Mouse (Mus musculus) C2C12 (cell line): ENCODE measurements around the gene Camk2d.

Experiments used
- CEBPB ChIP-seq: IDR thresholded peaks from one replicate; pipeline ENCODE4 v1.6.1; 2011; ENCODE audit warnings: low read depth, mild to moderate bottlenecking, control low read depth, moderate library complexity
- CTCF ChIP-seq: IDR thresholded peaks from one replicate; pipeline ENCODE4 v1.5.1; 2011; ENCODE audit not compliant: control insufficient read depth, insufficient read depth, insufficient read length
- FOSL1 ChIP-seq: IDR thresholded peaks from one replicate; pipeline ENCODE4 v1.8.0; 2011; ENCODE audit warnings: mild to moderate bottlenecking, low read length; ENCODE audit not compliant: poor library complexity, insufficient read depth, severe bottlenecking
- MAX ChIP-seq: IDR thresholded peaks from one replicate; pipeline ENCODE4 v1.6.1; 2011; ENCODE audit warnings: mild to moderate bottlenecking, control low read depth
- MYOD1 ChIP-seq: IDR thresholded peaks from one replicate; pipeline ENCODE4 v1.6.1; 2011; ENCODE audit warnings: low read depth; ENCODE audit not compliant: control insufficient read depth, insufficient read length
- MYOG ChIP-seq: IDR thresholded peaks from one replicate; pipeline ENCODE4 v1.6.1; 2011; ENCODE audit not compliant: control insufficient read depth, insufficient read length; ENCODE audit errors: extremely low read depth
- USF1 ChIP-seq: IDR thresholded peaks from one replicate; pipeline ENCODE4 v1.6.1; 2011; ENCODE audit warnings: low read depth, mild to moderate bottlenecking, control low read depth, moderate library complexity

DNA sequence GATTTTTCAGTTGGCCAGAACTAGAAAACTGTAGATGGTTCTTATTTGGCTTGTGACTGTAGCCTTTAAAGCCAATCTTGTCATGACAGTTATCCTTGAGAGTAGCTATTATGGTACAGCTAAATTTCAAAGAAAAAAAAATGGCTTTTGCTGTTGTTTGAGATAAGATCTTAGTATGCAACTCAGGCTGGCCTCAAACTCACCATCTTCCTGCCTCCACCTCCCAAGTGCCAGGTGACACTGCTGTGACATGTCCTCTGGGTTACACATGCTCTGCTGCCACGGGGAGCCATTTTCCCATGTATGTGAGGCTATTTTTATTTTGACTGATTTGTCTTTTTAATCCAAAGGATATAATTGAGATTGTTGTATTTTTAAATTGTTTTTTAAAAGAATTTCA, 69.8 kb downstream of the Camk2d start:
- TF ChIP-seq CTCF (no peak), MYOG (no peak), USF1 (no peak), MYOD1 (no peak), FOSL1 (no peak), MAX (no peak), CEBPB (no peak)
